Mouse (Mus musculus): Measurements from ENCODE around the gene Gm8108. TPM values are rescaled to one million over a fixed set of nuclear protein-coding genes. Genes with fewer than 3 reads are reported as not detected.
"Not testable (repeated sequence)": the region's sequence is repeated elsewhere in the genome, so short reads cannot be mapped to it uniquely, and the experiment has no call there.

Gene Gm8108
- not detected in 2 replicates for polyA plus RNA-seq (2015; fragmentation: Nextera tagmentation; extraction: Ambion mirVana)

DNA sequence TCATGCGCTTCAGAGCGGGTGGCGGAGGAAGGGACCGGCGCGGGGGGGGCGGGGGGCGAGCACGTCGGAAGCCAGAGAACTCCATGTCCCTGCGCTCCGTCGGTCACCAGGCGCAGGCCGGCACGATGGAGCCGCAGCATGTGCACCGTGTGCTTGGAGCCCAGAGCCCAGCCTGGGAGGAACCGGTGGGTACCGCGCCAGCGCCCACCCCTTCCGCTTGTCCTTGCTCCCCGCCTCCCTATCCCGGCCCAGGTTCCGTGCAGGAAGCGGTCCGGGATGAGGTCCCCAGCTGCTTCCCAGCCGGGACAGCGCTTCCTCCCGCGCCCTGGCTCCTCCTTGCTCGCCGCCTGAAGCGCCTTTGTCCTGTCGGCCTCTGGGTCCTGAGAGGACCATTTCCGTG lies at the start of gene Gm8108:
Gene Gm8108 (plus strand): TSS at position 101 of the 400 bp plus-strand sequence.
- H3K4me3 ChIP-seq (replicated peaks); H3K27me3 ChIP-seq; H3K9me3 ChIP-seq (replicated peaks); H3K36me3 ChIP-seq (replicated peaks); H3K9ac ChIP-seq; H3K4me2 ChIP-seq; H3K4me1 ChIP-seq (replicated peaks); ATAC-seq (ENCODE audit: insufficient read depth); H3K27ac ChIP-seq (replicated peaks): not testable (repeated sequence)
- 4% methylated on average over 31 of the region's 37 CpGs for WGBS (ENCODE audit: insufficient replicate concordance)

- not testable (repeated sequence) for H3K9me3 ChIP-seq (replicated peaks); H3K4me1 ChIP-seq (replicated peaks); ATAC-seq (ENCODE audit: insufficient read depth); H3K4me3 ChIP-seq (replicated peaks); H3K4me2 ChIP-seq; H3K27ac ChIP-seq (replicated peaks); H3K27me3 ChIP-seq; H3K9ac ChIP-seq; H3K36me3 ChIP-seq (replicated peaks)
- 42% methylated on average over 3 of the region's 3 CpGs for WGBS (ENCODE audit: insufficient replicate concordance)
These were observed 26.5 kb upstream of the Gm8108 start, which contains the start of gene Gm3115 for GRCm38 (mm10) chr14:4083820-4084219. Gene Gm3115 (plus strand): TSS chr14:4084120.

GRCm38 (mm10) chr14:4141646-4142045 lies 31.3 kb downstream of the Gm8108 start:
- not testable (repeated sequence) for H3K9ac ChIP-seq; H3K9me3 ChIP-seq (replicated peaks); ATAC-seq (ENCODE audit: insufficient read depth); H3K4me3 ChIP-seq (replicated peaks); H3K27me3 ChIP-seq; H3K4me1 ChIP-seq (replicated peaks); H3K36me3 ChIP-seq (replicated peaks); H3K27ac ChIP-seq (replicated peaks); H3K4me2 ChIP-seq
- 48% methylated on average over 4 of the region's 4 CpGs for WGBS (ENCODE audit: insufficient replicate concordance)

- not testable (repeated sequence) for H3K9ac ChIP-seq; H3K4me2 ChIP-seq; ATAC-seq (ENCODE audit: insufficient read depth); H3K4me1 ChIP-seq (replicated peaks); H3K4me3 ChIP-seq (replicated peaks); H3K36me3 ChIP-seq (replicated peaks); H3K27ac ChIP-seq (replicated peaks); H3K9me3 ChIP-seq (replicated peaks); H3K27me3 ChIP-seq
- WGBS (ENCODE audit: insufficient replicate concordance) = 40% methylated on average over 1 of the region's 2 CpGs
These were observed 54.4 kb downstream of the Gm8108 start, which contains the start of gene Gm3127 for GRCm38 (mm10) chr14:4164730-4165129. Gene Gm3127 (plus strand): TSS chr14:4165030.

DNA sequence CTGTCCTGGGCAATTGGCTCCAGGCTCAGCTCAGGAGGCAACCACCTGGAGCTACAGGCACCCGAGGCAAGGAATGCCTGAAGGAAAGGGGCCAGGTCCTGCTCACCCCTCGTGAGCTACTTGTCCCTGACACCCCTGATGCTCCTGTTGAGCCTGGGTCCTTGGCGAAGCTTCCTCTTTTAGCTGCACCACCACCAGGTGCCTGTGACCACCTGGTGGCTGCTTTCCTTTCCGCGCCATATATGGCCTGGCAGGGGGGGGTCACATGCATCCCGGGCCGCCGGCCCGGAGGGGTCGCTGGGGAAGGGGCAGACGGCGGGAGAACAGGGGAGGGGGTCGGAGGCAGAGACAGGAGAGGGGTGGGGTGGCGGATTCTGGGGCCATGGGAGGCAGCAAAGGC lies 71.7 kb downstream of the Gm8108 start:
- H3K9ac ChIP-seq; H3K4me2 ChIP-seq; H3K27ac ChIP-seq (replicated peaks); H3K9me3 ChIP-seq (replicated peaks); ATAC-seq (ENCODE audit: insufficient read depth); H3K27me3 ChIP-seq; H3K4me1 ChIP-seq (replicated peaks); H3K36me3 ChIP-seq (replicated peaks); H3K4me3 ChIP-seq (replicated peaks): not testable (repeated sequence)
- WGBS (ENCODE audit: insufficient replicate concordance) = 10% methylated on average over 14 of the region's 14 CpGs

Other genes starting within 250 kb of the Gm8108 start
- gene Gm2916, start 226.4 kb upstream of the Gm8108 start, polyA plus RNA-seq (2015; fragmentation: Nextera tagmentation; extraction: Ambion mirVana) = not detected in 2 replicates
- gene Gm3029, start 178.8 kb upstream of the Gm8108 start, polyA plus RNA-seq (2015; fragmentation: Nextera tagmentation; extraction: Ambion mirVana) = not detected in 2 replicates
- gene Gm3095, start 147.0 kb upstream of the Gm8108 start, polyA plus RNA-seq (2015; fragmentation: Nextera tagmentation; extraction: Ambion mirVana) = not detected in 2 replicates
- not detected in 2 replicates for gene Gm3099, start 112.1 kb upstream of the Gm8108 start, polyA plus RNA-seq (2015; fragmentation: Nextera tagmentation; extraction: Ambion mirVana)
- not detected in 2 replicates for gene Gm5796, start 86.6 kb upstream of the Gm8108 start, polyA plus RNA-seq (2015; fragmentation: Nextera tagmentation; extraction: Ambion mirVana)
- not detected in 2 replicates for gene Gm3115, start 26.4 kb upstream of the Gm8108 start, polyA plus RNA-seq (2015; fragmentation: Nextera tagmentation; extraction: Ambion mirVana)
- not detected in 2 replicates for gene Gm3127, start 54.5 kb downstream of the Gm8108 start, polyA plus RNA-seq (2015; fragmentation: Nextera tagmentation; extraction: Ambion mirVana)
- gene Gm2974, start 72.0 kb downstream of the Gm8108 start, polyA plus RNA-seq (2015; fragmentation: Nextera tagmentation; extraction: Ambion mirVana) = 0.06 TPM in 1 of 2 replicates, not detected in the other
- not detected in 2 replicates for gene Gm3138, start 139.1 kb downstream of the Gm8108 start, polyA plus RNA-seq (2015; fragmentation: Nextera tagmentation; extraction: Ambion mirVana)
- gene Gm3149, start 206.8 kb downstream of the Gm8108 start, polyA plus RNA-seq (2015; fragmentation: Nextera tagmentation; extraction: Ambion mirVana) = not detected in 2 replicates
- not detected in 2 replicates for gene 2610042L04Rik, start 224.2 kb downstream of the Gm8108 start, polyA plus RNA-seq (2015; fragmentation: Nextera tagmentation; extraction: Ambion mirVana)

All from liver, embryonic 15.5 days (tissue).